Mouse (Mus musculus) frontal cortex, postnatal 10 days (tissue): ENCODE measurements at regions not wholly inside any gene's neighbourhood (a gene's known extent, or its start where the extent isn't known, plus 50 kb on each side); places are given as distances from the start of the nearest gene placed in this dataset.
"Not testable (repeated sequence)": the region's sequence is repeated elsewhere in the genome, so short reads cannot be mapped to it uniquely, and the experiment has no call there.

ENCODE experiments used
- DNase-seq, 2 experiments: peaks; one replicate each; pipeline ENCODE4 v3.0.0; 2022; ENCODE audit warnings: low spot score in 2 of 2, mixed read lengths in 1 of 2

GRCm38 (mm10) chr12:77089624-77090278 is 127.8 kb upstream of the Max start:
- DNase-seq, result no peak

- DNase-seq, result no peak
Measured at GRCm38 (mm10) chr12:77088452-77088851, 126.5 kb upstream of the Max start.

GRCm38 (mm10) chr12:77086931-77087330 is 124.9 kb upstream of the Max start:
- not testable (repeated sequence) for DNase-seq

- no peak for DNase-seq
Measured at GRCm38 (mm10) chr12:77085894-77086293, 123.9 kb upstream of the Max start.

GRCm38 (mm10) chr12:77085244-77085643 is 123.2 kb upstream of the Max start:
- no peak for DNase-seq

- DNase-seq, result no peak
Measured at GRCm38 (mm10) chr12:77084744-77085143, 122.7 kb upstream of the Max start.

GRCm38 (mm10) chr12:77084343-77084742 is 122.3 kb upstream of the Max start:
- DNase-seq, result no peak

GRCm38 (mm10) chr12:77083760-77084159 is 121.8 kb upstream of the Max start:
- DNase-seq, result no peak

GRCm38 (mm10) chr12:77081774-77082173 is 119.8 kb upstream of the Max start:
- DNase-seq, result no peak

- no peak for DNase-seq
Measured at GRCm38 (mm10) chr12:77079481-77079880, 117.5 kb upstream of the Max start.

GRCm38 (mm10) chr12:77076678-77077077 is 114.7 kb upstream of the Max start:
- DNase-seq, result no peak

- no peak for DNase-seq
Measured at GRCm38 (mm10) chr12:77074602-77075001, 112.6 kb upstream of the Max start.

GRCm38 (mm10) chr12:77071700-77072099 is 109.7 kb upstream of the Max start:
- DNase-seq, result no peak

- no peak for DNase-seq
Measured at GRCm38 (mm10) chr12:77067938-77068337, 105.9 kb upstream of the Max start.

- no peak for DNase-seq
Measured at GRCm38 (mm10) chr12:77067115-77067514, 105.1 kb upstream of the Max start.

GRCm38 (mm10) chr12:77065645-77066512 is 103.9 kb upstream of the Max start:
- DNase-seq, result no peak

- DNase-seq, result no peak
Measured at GRCm38 (mm10) chr12:77064048-77064447, 102.0 kb upstream of the Max start.

GRCm38 (mm10) chr12:77061562-77061847 is 99.5 kb upstream of the Max start:
- DNase-seq, result no peak

- no peak for DNase-seq
Measured at GRCm38 (mm10) chr12:77060766-77061561, 99.0 kb upstream of the Max start.

GRCm38 (mm10) chr12:77060060-77060695 is 98.2 kb upstream of the Max start:
- no peak for DNase-seq

- no peak for DNase-seq
Measured at GRCm38 (mm10) chr12:77059679-77060059, 97.7 kb upstream of the Max start.

GRCm38 (mm10) chr12:77058596-77059190 is 96.7 kb upstream of the Max start:
- DNase-seq, result no peak
